Mouse (Mus musculus): Measurements from ENCODE around the gene Castor2. TPM values are rescaled to one million over a fixed set of nuclear protein-coding genes. Genes with fewer than 3 reads are reported as not detected.

Gene Castor2
- total and polyA plus RNA-seq, 3 experiments, result 0.46 to 1.4 TPM; not detected in 1

DNA sequence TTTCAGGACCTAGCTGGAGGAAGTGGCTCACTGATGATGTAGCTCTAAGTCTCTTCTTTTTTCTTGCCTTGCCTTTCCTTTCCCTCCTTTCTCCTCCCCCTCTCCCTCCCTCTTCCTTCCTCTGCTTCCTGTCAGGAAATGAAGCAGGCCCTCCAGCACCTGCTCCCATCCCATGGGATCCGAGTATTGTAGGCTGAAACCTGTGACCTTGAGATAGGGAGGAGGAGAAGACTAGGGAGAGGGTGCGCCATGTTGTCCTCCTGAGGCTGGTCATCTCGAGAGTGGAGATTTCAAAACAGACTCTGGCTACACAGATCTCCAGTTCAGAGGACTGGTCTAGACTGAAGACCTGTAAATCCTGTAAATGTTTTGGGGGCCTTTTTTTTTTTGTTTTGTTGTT, 82.7 kb downstream of the Castor2 start:
- Histone ChIP-seq H3K4me3 (ENCODE audit: control insufficient read depth in 1 of 2, insufficient read depth in 1 of 2, low read depth in 2 of 2, low read length in 2 of 2) (no peak overlapping the region), H3K9me3 (replicated peaks; ENCODE audit: insufficient read depth, low read length) (no peaks in the 10 kb centered on the region), H3K9ac (ENCODE audit: control insufficient read depth, low read depth, low read length, poor library complexity, severe bottlenecking) (no peak overlapping the region), H3K4me1 (ENCODE audit: control insufficient read depth in 1 of 2, insufficient read depth in 2 of 2, low read length in 2 of 2) (peaks cover 2 to 15% of the 10 kb centered on the region in 2 experiments; a peak in 2 of 4 replicates), H3K36me3 (ENCODE audit: control insufficient read depth in 1 of 2, insufficient read depth in 2 of 2, low read length in 2 of 2) (peaks cover 0 to 12% of the 10 kb centered on the region in 2 experiments; a peak in 2 of 4 replicates), H3K27ac (ENCODE audit: control insufficient read depth, low read depth, low read length) (no peak overlapping the region), H3K27me3 (ENCODE audit: control insufficient read depth in 1 of 2, insufficient read depth in 2 of 2, low read length in 2 of 2) (no peaks in the 10 kb centered on the region), H3K79me2 (ENCODE audit: control insufficient read depth, insufficient read depth, low read length, poor library complexity) (peaks cover 9% of the 10 kb centered on the region)
- no peak for DNase-seq (ENCODE audit: low read depth, low spot score)
- TF ChIP-seq MAZ (IDR thresholded peaks at IDR 0.05; ENCODE audit: low read depth, low read length), result no peak
- TF ChIP-seq ZMIZ1 (IDR thresholded peaks at IDR 0.05; ENCODE audit: low read depth, low read length), result no peak
- no peak for TF ChIP-seq MAX (IDR thresholded peaks at IDR 0.05; ENCODE audit: low read length)
- no peak for TF ChIP-seq CHD2 (IDR thresholded peaks at IDR 0.05; ENCODE audit: low read length)
- TF ChIP-seq NRF1 (IDR thresholded peaks at IDR 0.05; ENCODE audit: insufficient read depth, low read depth, low read length, poor library complexity, severe bottlenecking), result no peak
- no peak for TF ChIP-seq MYB (IDR thresholded peaks at IDR 0.05; ENCODE audit: low read depth, low read length)
- TF ChIP-seq RAD21 (IDR thresholded peaks at IDR 0.05; ENCODE audit: low read depth, low read length), result no peak
- TF ChIP-seq ZC3H11A (IDR thresholded peaks at IDR 0.05; ENCODE audit: low read depth, low read length), result no peak
- no peak for TF ChIP-seq ZNF384 (IDR thresholded peaks at IDR 0.05; ENCODE audit: low read depth, low read length)
- TF ChIP-seq SIN3A (IDR thresholded peaks at IDR 0.05; ENCODE audit: low read length), result no peak
- TF ChIP-seq UBTF (IDR thresholded peaks at IDR 0.05; ENCODE audit: borderline replicate concordance, insufficient read depth, low read depth, low read length), result no peak
- TF ChIP-seq POLR2AphosphoS5 (IDR thresholded peaks at IDR 0.05; ENCODE audit: borderline replicate concordance, low read depth, low read length), result no peak
- TF ChIP-seq EP300 (IDR thresholded peaks at IDR 0.05; ENCODE audit: low read depth in 1 of 2, low read length in 2 of 2), result no peak

DNA sequence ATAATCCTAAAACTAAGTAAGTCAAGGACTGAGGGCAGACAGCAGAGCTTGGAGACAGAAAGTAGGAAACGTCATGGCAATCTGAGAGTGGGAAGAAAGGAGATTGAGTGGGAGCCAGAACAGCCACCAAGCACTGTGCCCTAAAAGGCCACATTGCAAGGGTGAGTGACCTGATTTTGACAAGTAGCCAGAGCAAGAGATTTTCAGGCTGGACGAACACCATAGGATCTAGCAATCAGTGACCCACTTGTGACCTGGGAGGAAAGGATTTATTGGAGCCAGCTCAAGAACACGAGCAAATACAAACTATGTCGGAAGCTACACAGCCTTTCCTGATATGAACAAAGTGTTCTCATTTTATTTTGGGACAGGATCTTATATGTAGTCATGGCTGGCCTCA, 83.2 kb downstream of the Castor2 start:
- Histone ChIP-seq H3K9ac (ENCODE audit: control insufficient read depth, low read depth, low read length, poor library complexity, severe bottlenecking) (peak overlapping the region; percentile 97), H3K27ac (ENCODE audit: control insufficient read depth, low read depth, low read length) (no peak overlapping the region), H3K27me3 (ENCODE audit: control insufficient read depth in 1 of 2, insufficient read depth in 2 of 2, low read length in 2 of 2) (no peaks in the 10 kb centered on the region), H3K4me1 (ENCODE audit: control insufficient read depth in 1 of 2, insufficient read depth in 2 of 2, low read length in 2 of 2) (peaks cover 2 to 15% of the 10 kb centered on the region in 2 experiments; a peak in 2 of 4 replicates), H3K79me2 (ENCODE audit: control insufficient read depth, insufficient read depth, low read length, poor library complexity) (peaks cover 9% of the 10 kb centered on the region), H3K4me3 (ENCODE audit: control insufficient read depth in 1 of 2, insufficient read depth in 1 of 2, low read depth in 2 of 2, low read length in 2 of 2) (peak overlapping the region in 1 of 2 experiments; percentile 72; a peak in 2 of 4 replicates), H3K36me3 (ENCODE audit: control insufficient read depth in 1 of 2, insufficient read depth in 2 of 2, low read length in 2 of 2) (peaks cover 0 to 12% of the 10 kb centered on the region in 2 experiments; a peak in 2 of 4 replicates), H3K9me3 (replicated peaks; ENCODE audit: insufficient read depth, low read length) (no peaks in the 10 kb centered on the region)
- TF ChIP-seq EP300 (IDR thresholded peaks at IDR 0.05; ENCODE audit: low read depth in 1 of 2, low read length in 2 of 2) (no peak), GABPA (IDR thresholded peaks at IDR 0.05; ENCODE audit: low read depth, low read length) (no peak), MAFK (IDR thresholded peaks at IDR 0.05; ENCODE audit: borderline replicate concordance, low read depth, low read length) (no peak), ZC3H11A (IDR thresholded peaks at IDR 0.05; ENCODE audit: low read depth, low read length) (no peak), KAT2A (conservative IDR thresholded peaks at IDR 0.05; ENCODE audit: low read depth, low read length) (no peak), ZNF384 (IDR thresholded peaks at IDR 0.05; ENCODE audit: low read depth, low read length) (no peak), CHD1 (IDR thresholded peaks at IDR 0.05; ENCODE audit: low read depth, low read length) (no peak), E2F4 (IDR thresholded peaks at IDR 0.05; ENCODE audit: borderline replicate concordance, low read depth, low read length) (no peak), TCF12 (IDR thresholded peaks at IDR 0.05; ENCODE audit: low read depth, low read length) (no peak), CTCF (IDR thresholded peaks at IDR 0.05 in 2 of 3, conservative IDR thresholded peaks at IDR 0.05 in 1 of 3; ENCODE audit: control insufficient read depth in 1 of 3, insufficient read depth in 1 of 3, low read depth in 2 of 3, low read length in 3 of 3, poor library complexity in 1 of 3, severe bottlenecking in 1 of 3) (no peak), MYC (IDR thresholded peaks at IDR 0.05; ENCODE audit: low read depth, low read length) (no peak), ELF1 (IDR thresholded peaks at IDR 0.05; ENCODE audit: low read depth, low read length) (no peak)
- DNase-seq (ENCODE audit: low read depth, low spot score), result peak; percentile 27
